Mouse (Mus musculus): ENCODE results near the gene Afap1. TPM values are rescaled to one million over a fixed set of nuclear protein-coding genes. Genes with fewer than 3 reads are reported as not detected.

Gene Afap1
- total and polyA plus RNA-seq, 3 experiments: 11.5 to 20.6 (median 18.7) TPM

GRCm38 (mm10) chr5:35884262-35884661, 8.9 kb upstream of the Afap1 start:
- intact Hi-C loops (cut with DNase I): no loop called here
- no peaks in the 10 kb centered on the region for H3K4me1 ChIP-seq (ENCODE audit: control insufficient read depth, insufficient read depth, low read length)
- no peaks in the 10 kb centered on the region for H3K79me2 ChIP-seq (replicated peaks; ENCODE audit: control insufficient read depth, insufficient read depth, low read length)
- no peak overlapping the region for H3K4me3 ChIP-seq
- no peaks in the 10 kb centered on the region for H3K36me3 ChIP-seq (ENCODE audit: control insufficient read depth, insufficient read depth, low read length)
- no peak overlapping the region for H3K27ac ChIP-seq
- DNase-seq: no peak
- no peak overlapping the region for H3K9ac ChIP-seq (ENCODE audit: low read depth, low read length)
- peak; percentile 69 for TF ChIP-seq CTCF (IDR thresholded peaks at IDR 0.05)
- TF ChIP-seq POLR2A (IDR thresholded peaks at IDR 0.05; ENCODE audit: insufficient read depth, low read depth, low read length): no peak
- no peak for TF ChIP-seq EP300 (IDR thresholded peaks at IDR 0.05; ENCODE audit: insufficient read depth, low read depth, low read length)
- no peaks in the 10 kb centered on the region for H3K27me3 ChIP-seq (ENCODE audit: control insufficient read depth, insufficient read depth, low read length)
- 51% methylated on average over 11 of the region's 11 CpGs for WGBS

GRCm38 (mm10) chr5:35884689-35885088, 8.4 kb upstream of the Afap1 start:
- Histone ChIP-seq H3K4me1 (ENCODE audit: control insufficient read depth, insufficient read depth, low read length) (no peaks in the 10 kb centered on the region), H3K27me3 (ENCODE audit: control insufficient read depth, insufficient read depth, low read length) (no peaks in the 10 kb centered on the region), H3K27ac (no peak overlapping the region), H3K9ac (ENCODE audit: low read depth, low read length) (no peak overlapping the region), H3K4me3 (no peak overlapping the region), H3K79me2 (replicated peaks; ENCODE audit: control insufficient read depth, insufficient read depth, low read length) (no peaks in the 10 kb centered on the region), H3K36me3 (ENCODE audit: control insufficient read depth, insufficient read depth, low read length) (no peaks in the 10 kb centered on the region)
- TF ChIP-seq EP300 (IDR thresholded peaks at IDR 0.05; ENCODE audit: insufficient read depth, low read depth, low read length) (no peak), POLR2A (IDR thresholded peaks at IDR 0.05; ENCODE audit: insufficient read depth, low read depth, low read length) (no peak), CTCF (IDR thresholded peaks at IDR 0.05) (no peak)
- intact Hi-C loops (cut with DNase I): no loop called here
- 87% methylated on average over 5 of the region's 5 CpGs for WGBS
- DNase-seq: no peak

- no peak overlapping the region for H3K27ac ChIP-seq
- DNase-seq: no peak
- no peaks in the 10 kb centered on the region for H3K36me3 ChIP-seq (ENCODE audit: control insufficient read depth, insufficient read depth, low read length)
- TF ChIP-seq CTCF (IDR thresholded peaks at IDR 0.05): peak; percentile 84
- no peak for TF ChIP-seq POLR2A (IDR thresholded peaks at IDR 0.05; ENCODE audit: insufficient read depth, low read depth, low read length)
- TF ChIP-seq EP300 (IDR thresholded peaks at IDR 0.05; ENCODE audit: insufficient read depth, low read depth, low read length): peak; percentile 55; the same call in 1 of the 2 replicates
- no peaks in the 10 kb centered on the region for H3K27me3 ChIP-seq (ENCODE audit: control insufficient read depth, insufficient read depth, low read length)
- H3K4me3 ChIP-seq: no peak overlapping the region
- WGBS: 44% methylated on average over 9 of the region's 9 CpGs
- no peaks in the 10 kb centered on the region for H3K79me2 ChIP-seq (replicated peaks; ENCODE audit: control insufficient read depth, insufficient read depth, low read length)
- no peak overlapping the region for H3K9ac ChIP-seq (ENCODE audit: low read depth, low read length)
- intact Hi-C loops (cut with DNase I): loop anchor here (1.0 kb wide), 1 partner anchor 86 kb away; no protein-coding TSS in a partner anchor
- H3K4me1 ChIP-seq (ENCODE audit: control insufficient read depth, insufficient read depth, low read length): peaks cover 2% of the 10 kb centered on the region; the same call in 1 of the 2 replicates
Observed at GRCm38 (mm10) chr5:35888959-35889358, 4.2 kb upstream of the Afap1 start.

DNA sequence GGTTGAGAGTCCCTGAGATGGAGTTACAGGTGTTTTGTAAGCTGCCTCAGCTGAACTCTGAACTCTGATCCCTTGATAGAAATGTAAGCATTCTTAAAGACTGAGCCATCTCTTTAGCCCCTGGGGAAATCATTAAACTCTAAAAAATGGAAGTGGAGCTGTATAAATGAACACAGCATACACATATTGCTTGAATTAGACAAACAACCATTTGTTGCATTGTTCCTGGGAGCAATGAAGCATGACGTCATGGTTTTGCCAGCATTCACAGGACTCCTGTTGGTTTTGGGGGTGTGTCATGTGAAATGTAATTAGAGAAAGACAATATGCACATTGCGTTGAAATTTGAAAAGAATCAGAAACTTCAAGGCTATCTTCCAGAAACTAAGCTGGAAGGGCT, 3.5 kb upstream of the Afap1 start:
- intact Hi-C loops (cut with DNase I): loop anchor here (1.0 kb wide), 1 partner anchor 86 kb away; no protein-coding TSS in a partner anchor
- 72% methylated on average over 2 of the region's 2 CpGs for WGBS
- Histone ChIP-seq H3K36me3 (ENCODE audit: control insufficient read depth, insufficient read depth, low read length) (no peaks in the 10 kb centered on the region), H3K79me2 (replicated peaks; ENCODE audit: control insufficient read depth, insufficient read depth, low read length) (no peaks in the 10 kb centered on the region), H3K27ac (no peak overlapping the region), H3K27me3 (ENCODE audit: control insufficient read depth, insufficient read depth, low read length) (no peaks in the 10 kb centered on the region), H3K4me1 (ENCODE audit: control insufficient read depth, insufficient read depth, low read length) (peaks cover 2% of the 10 kb centered on the region; the same call in 1 of the 2 replicates), H3K4me3 (no peak overlapping the region), H3K9ac (ENCODE audit: low read depth, low read length) (no peak overlapping the region)
- TF ChIP-seq CTCF (IDR thresholded peaks at IDR 0.05) (no peak), EP300 (IDR thresholded peaks at IDR 0.05; ENCODE audit: insufficient read depth, low read depth, low read length) (no peak), POLR2A (IDR thresholded peaks at IDR 0.05; ENCODE audit: insufficient read depth, low read depth, low read length) (no peak)
- no peak for DNase-seq

DNA sequence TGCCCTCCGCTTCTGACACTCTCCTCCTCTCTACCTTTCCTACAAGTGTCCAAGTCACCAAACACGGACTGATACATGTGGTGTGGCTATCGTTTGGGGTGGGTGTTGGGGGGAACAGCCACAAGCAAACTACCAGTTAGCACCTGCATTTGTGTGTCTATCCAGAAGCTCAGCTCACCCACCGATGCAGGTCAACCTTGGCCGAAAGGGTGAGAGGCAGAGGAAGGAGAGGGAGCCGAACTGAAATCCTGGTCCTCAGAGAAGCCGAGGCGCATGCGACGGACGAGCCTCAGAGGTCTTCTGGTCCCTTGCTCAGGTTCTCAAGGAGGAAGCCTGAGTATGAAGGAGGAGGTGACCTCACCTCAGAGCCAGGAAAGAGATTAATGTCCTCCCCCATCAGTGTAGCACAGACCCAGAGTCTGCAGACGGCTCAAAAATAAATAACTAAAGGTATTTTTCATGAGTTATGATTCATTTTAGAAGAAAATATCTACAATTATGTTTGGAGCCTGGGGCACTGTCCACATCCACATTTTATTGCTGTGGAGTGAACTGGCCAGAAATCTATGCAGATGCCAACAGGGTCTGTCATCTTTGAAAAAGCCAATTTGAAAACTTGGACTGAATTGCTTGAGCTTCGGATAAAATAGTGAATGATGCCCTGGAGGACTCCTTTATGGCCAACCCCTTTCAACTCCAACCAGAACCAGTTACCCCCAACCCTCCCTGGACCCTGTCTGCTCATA, 2.0 kb upstream of the Afap1 start:
- Histone ChIP-seq H3K4me1 (ENCODE audit: control insufficient read depth, insufficient read depth, low read length) (peaks cover 6% of the 10 kb centered on the region), H3K36me3 (ENCODE audit: control insufficient read depth, insufficient read depth, low read length) (no peaks in the 10 kb centered on the region; the same call in 1 of the 2 replicates), H3K9ac (ENCODE audit: low read depth, low read length) (no peak overlapping the region), H3K79me2 (replicated peaks; ENCODE audit: control insufficient read depth, insufficient read depth, low read length) (no peaks in the 10 kb centered on the region), H3K4me3 (no peak overlapping the region), H3K27ac (no peak overlapping the region), H3K27me3 (ENCODE audit: control insufficient read depth, insufficient read depth, low read length) (no peaks in the 10 kb centered on the region)
- DNase-seq: no peak
- intact Hi-C loops (cut with DNase I): no loop called here
- WGBS: 89% methylated on average over 13 of the region's 13 CpGs
- TF ChIP-seq EP300 (IDR thresholded peaks at IDR 0.05; ENCODE audit: insufficient read depth, low read depth, low read length): no peak
- no peak for TF ChIP-seq POLR2A (IDR thresholded peaks at IDR 0.05; ENCODE audit: insufficient read depth, low read depth, low read length)
- TF ChIP-seq CTCF (IDR thresholded peaks at IDR 0.05): no peak

DNA sequence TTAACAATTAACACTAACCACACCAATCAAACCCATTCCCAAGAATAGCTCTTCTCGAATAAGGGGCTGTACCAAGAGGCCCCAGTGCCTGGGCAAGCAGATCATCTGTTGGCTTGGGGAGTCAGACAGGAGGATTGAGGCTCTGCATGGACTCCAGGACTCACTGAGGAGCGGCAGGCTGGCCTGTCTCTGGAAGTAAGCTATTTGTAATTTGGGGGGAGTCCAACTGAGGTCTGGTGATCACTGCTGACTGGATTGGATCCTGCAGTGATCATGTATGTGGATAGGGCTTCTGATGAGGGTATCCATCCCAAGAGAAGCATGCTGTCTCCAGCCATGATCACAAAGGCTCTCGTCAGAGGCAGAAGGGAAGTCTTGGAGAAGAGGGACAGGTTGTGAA, 756 bp upstream of the Afap1 start:
- WGBS: 87% methylated on average over 3 of the region's 3 CpGs
- no peak overlapping the region for H3K4me3 ChIP-seq
- no peak overlapping the region for H3K9ac ChIP-seq (ENCODE audit: low read depth, low read length)
- no peak for DNase-seq
- peaks cover 4% of the 10 kb centered on the region for H3K36me3 ChIP-seq (ENCODE audit: control insufficient read depth, insufficient read depth, low read length)
- H3K4me1 ChIP-seq (ENCODE audit: control insufficient read depth, insufficient read depth, low read length): peaks cover 14% of the 10 kb centered on the region
- H3K27ac ChIP-seq: no peak overlapping the region
- H3K79me2 ChIP-seq (replicated peaks; ENCODE audit: control insufficient read depth, insufficient read depth, low read length): peaks cover 1% of the 10 kb centered on the region; the same call in 1 of the 2 replicates
- H3K27me3 ChIP-seq (ENCODE audit: control insufficient read depth, insufficient read depth, low read length): no peaks in the 10 kb centered on the region
- TF ChIP-seq EP300 (IDR thresholded peaks at IDR 0.05; ENCODE audit: insufficient read depth, low read depth, low read length) (no peak), CTCF (IDR thresholded peaks at IDR 0.05) (no peak), POLR2A (IDR thresholded peaks at IDR 0.05; ENCODE audit: insufficient read depth, low read depth, low read length) (no peak)
- intact Hi-C loops (cut with DNase I): no loop called here

Measured in heart, adult 2 months (tissue).